Mouse (Mus musculus) brain, embryonic 14.5 days (tissue): Measurements from ENCODE around the gene Gm13090.

Experiments
- CTCF ChIP-seq: fragments of 200-500 bp; IDR thresholded peaks from 2 replicates; pipeline ENCODE4 v1.5.1; 2012; ENCODE audit warnings: inconsistent platforms, mild to moderate bottlenecking, moderate library complexity, borderline replicate concordance; ENCODE audit not compliant: insufficient read depth, insufficient read length; ENCODE audit errors: extremely low read depth
- POLR2A ChIP-seq: fragments of 200-500 bp; IDR thresholded peaks from 2 replicates; pipeline ENCODE4 v1.6.1; 2012; ENCODE audit warnings: mild to moderate bottlenecking, inconsistent platforms, borderline replicate concordance; ENCODE audit not compliant: poor library complexity, insufficient read depth, insufficient read length, severe bottlenecking; ENCODE audit errors: extremely low read depth

DNA sequence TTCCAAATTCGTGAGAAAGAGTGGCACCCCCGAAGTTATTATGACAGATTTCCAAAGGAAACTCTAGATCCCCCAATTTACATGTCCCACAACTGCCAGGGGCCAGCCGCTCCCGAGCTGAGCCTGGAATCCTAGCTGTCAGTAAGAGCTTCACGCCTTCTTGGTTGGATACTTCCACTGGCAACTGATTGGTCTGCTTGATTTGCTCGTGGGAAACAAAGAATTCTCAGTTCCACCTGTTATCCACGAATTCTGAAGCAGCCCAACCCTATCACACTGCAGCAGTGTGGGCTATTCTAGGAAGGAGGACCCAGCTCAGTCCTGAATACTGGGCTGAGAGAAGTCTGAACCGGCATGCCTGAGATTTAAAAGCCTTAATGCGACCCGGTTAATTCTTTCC, 17.1 kb downstream of the Gm13090 start:
- TF ChIP-seq POLR2A (no peak), CTCF (no peak)
